Mouse (Mus musculus) MEL (cell line): ENCODE measurements around the gene Rnd1. TPM values are rescaled to one million over a fixed set of nuclear protein-coding genes. Genes with fewer than 3 reads are reported as not detected.

Experiments used
- DNase-seq: peaks from one replicate; pipeline ENCODE4 v3.0.0; 2011; ENCODE audit warnings: low read depth, low spot score
- H3K27ac ChIP-seq: 2 replicates; pipeline ENCODE4 v1.5.1; 2012; ENCODE audit warnings: low read depth, mild to moderate bottlenecking, control low read depth, low read length, moderate library complexity; ENCODE audit not compliant: control insufficient read depth
- H3K27me3 ChIP-seq, 2 experiments: fragments of 150-350 bp in 1 of 2; sonication (generic) in 1 of 2; 2 replicates each; pipeline ENCODE4 v1.6.1; 2012; ENCODE audit warnings: low read length in 2 of 2, mild to moderate bottlenecking in 2 of 2, improper control_type of control experiment in 1 of 2, moderate library complexity in 1 of 2; ENCODE audit not compliant: insufficient read depth in 2 of 2, control insufficient read depth in 1 of 2
- H3K36me3 ChIP-seq, 2 experiments: 2 replicates each; pipeline ENCODE4 v1.6.1; 2012 to 2014; ENCODE audit warnings: low read length in 2 of 2, improper control_type of control experiment in 1 of 2, inconsistent platforms in 1 of 2, mild to moderate bottlenecking in 1 of 2; ENCODE audit not compliant: insufficient read depth in 2 of 2, control insufficient read depth in 1 of 2
- H3K4me1 ChIP-seq, 2 experiments: fragments of 150-350 bp in 1 of 2; sonication (generic) in 1 of 2; 2 replicates each; pipeline ENCODE4 v1.6.1; 2012; ENCODE audit warnings: low read length in 2 of 2, improper control_type of control experiment in 1 of 2, mild to moderate bottlenecking in 1 of 2; ENCODE audit not compliant: insufficient read depth in 2 of 2, control insufficient read depth in 1 of 2
- H3K4me3 ChIP-seq, 2 experiments: fragments of 150-350 bp in 1 of 2; sonication (generic) in 1 of 2; 2 replicates each; pipeline ENCODE4 v1.5.1; 2012; ENCODE audit warnings: low read depth in 2 of 2, low read length in 2 of 2, mild to moderate bottlenecking in 2 of 2, moderate library complexity in 2 of 2, control low read depth in 1 of 2, improper control_type of control experiment in 1 of 2; ENCODE audit not compliant: control insufficient read depth in 1 of 2, insufficient read depth in 1 of 2
- H3K79me2 ChIP-seq: 2 replicates; pipeline ENCODE4 v1.6.1; 2012; ENCODE audit warnings: mild to moderate bottlenecking, low read length, moderate library complexity; ENCODE audit not compliant: control insufficient read depth, poor library complexity, insufficient read depth
- H3K9ac ChIP-seq: 2 replicates; pipeline ENCODE4 v1.6.1; 2012; ENCODE audit warnings: low read depth, mild to moderate bottlenecking, control low read depth, low read length, moderate library complexity; ENCODE audit not compliant: control insufficient read depth, poor library complexity, severe bottlenecking
- H3K9me3 ChIP-seq: fragments of 150-350 bp; sonication (generic); replicated peaks from 2 replicates; pipeline ENCODE4 v1.6.1; 2012; ENCODE audit warnings: mild to moderate bottlenecking, low read length, improper control_type of control experiment, moderate library complexity; ENCODE audit not compliant: insufficient read depth
- CHD1 ChIP-seq: IDR thresholded peaks from 2 replicates; pipeline ENCODE4 v1.6.1; 2012; ENCODE audit warnings: low read depth, mild to moderate bottlenecking, inconsistent platforms, low read length, improper control_type of control experiment
- E2F4 ChIP-seq: IDR thresholded peaks from 2 replicates; pipeline ENCODE4 v1.6.1; 2011; ENCODE audit warnings: low read depth, low read length, improper control_type of control experiment, borderline replicate concordance
- EP300 ChIP-seq, 2 experiments: IDR thresholded peaks; 2 replicates each; pipeline ENCODE4 v1.6.1; 2011; ENCODE audit warnings: improper control_type of control experiment in 2 of 2, low read length in 2 of 2, low read depth in 1 of 2, mild to moderate bottlenecking in 1 of 2
- GATA1 ChIP-seq: IDR thresholded peaks from 2 replicates; pipeline ENCODE4 v1.6.1; 2011; ENCODE audit warnings: low read depth, low read length, improper control_type of control experiment
- JUND ChIP-seq: IDR thresholded peaks from 2 replicates; pipeline ENCODE4 v1.6.1; 2011; ENCODE audit warnings: low read depth, mild to moderate bottlenecking, improper control_type of control experiment, low read length
- MAFK ChIP-seq: IDR thresholded peaks from 2 replicates; pipeline ENCODE4 v1.6.1; 2011; ENCODE audit warnings: low read depth, mild to moderate bottlenecking, low read length, improper control_type of control experiment, borderline replicate concordance
- MAZ ChIP-seq: IDR thresholded peaks from 2 replicates; pipeline ENCODE4 v1.6.1; 2012; ENCODE audit warnings: low read depth, mild to moderate bottlenecking, inconsistent platforms, low read length, improper control_type of control experiment
- MEF2A ChIP-seq: IDR thresholded peaks from 2 replicates; pipeline ENCODE4 v1.6.1; 2014; ENCODE audit warnings: low read depth, mild to moderate bottlenecking, inconsistent platforms, low read length, improper control_type of control experiment; ENCODE audit not compliant: poor library complexity, insufficient replicate concordance, severe bottlenecking; ENCODE audit errors: extremely low read depth
- MYB ChIP-seq: IDR thresholded peaks from 2 replicates; pipeline ENCODE4 v1.6.1; 2011; ENCODE audit warnings: mild to moderate bottlenecking, low read depth, low read length, improper control_type of control experiment
- POLR2A ChIP-seq, 2 experiments: IDR thresholded peaks; 2 replicates each; pipeline ENCODE4 v1.6.1; 2011 to 2012; ENCODE audit warnings: low read length in 2 of 2, mild to moderate bottlenecking in 2 of 2, control low read depth in 1 of 2, improper control_type of control experiment in 1 of 2, low read depth in 1 of 2, moderate library complexity in 1 of 2; ENCODE audit not compliant: control insufficient read depth in 1 of 2, insufficient read depth in 1 of 2, poor library complexity in 1 of 2
- RAD21 ChIP-seq: IDR thresholded peaks from 2 replicates; pipeline ENCODE4 v1.6.1; 2011; ENCODE audit warnings: mild to moderate bottlenecking, low read depth, low read length, improper control_type of control experiment
- SIN3A ChIP-seq: IDR thresholded peaks from 2 replicates; pipeline ENCODE4 v1.6.1; 2012; ENCODE audit warnings: low read length, improper control_type of control experiment, inconsistent platforms
- SMC3 ChIP-seq: IDR thresholded peaks from 2 replicates; pipeline ENCODE4 v1.6.1; 2011; ENCODE audit warnings: low read depth, low read length, improper control_type of control experiment
- UBTF ChIP-seq: IDR thresholded peaks from 2 replicates; pipeline ENCODE4 v1.6.1; 2012; ENCODE audit warnings: low read depth, mild to moderate bottlenecking, inconsistent platforms, low read length, improper control_type of control experiment, moderate library complexity, borderline replicate concordance; ENCODE audit not compliant: insufficient read depth
- USF1 ChIP-seq: IDR thresholded peaks from 2 replicates; pipeline ENCODE4 v1.6.1; 2014; ENCODE audit warnings: low read depth, mild to moderate bottlenecking, inconsistent platforms, low read length, improper control_type of control experiment, moderate library complexity
- ZC3H11A ChIP-seq: IDR thresholded peaks from 2 replicates; pipeline ENCODE4 v1.6.1; 2012; ENCODE audit warnings: low read depth, mild to moderate bottlenecking, inconsistent platforms, low read length, improper control_type of control experiment
- ZKSCAN1 ChIP-seq: IDR thresholded peaks from 2 replicates; pipeline ENCODE4 v1.6.1; 2012; ENCODE audit warnings: low read depth, mild to moderate bottlenecking, inconsistent platforms, low read length, improper control_type of control experiment, moderate library complexity
- ZMIZ1 ChIP-seq: IDR thresholded peaks from 2 replicates; pipeline ENCODE4 v1.6.1; 2012; ENCODE audit warnings: low read depth, mild to moderate bottlenecking, inconsistent platforms, low read length, improper control_type of control experiment, moderate library complexity
- polyA plus RNA-seq, 2 experiments: library from polyadenylated mRNA; stranded (reverse) in 1 of 2; unstranded in 1 of 2; fragments of >175 nt in 1 of 2; fragments of >200 nt in 1 of 2; gene quantifications; 2 replicates each; pipeline versions ENCODE4 v1.2.1 to v1.2.4; 2012; ENCODE audit warnings: low replicate concordance in 2 of 2, low read depth in 1 of 2; ENCODE audit not compliant: insufficient read length in 2 of 2, insufficient read depth in 1 of 2, missing spikeins in 1 of 2
- total RNA-seq: library from RNA; depleted of rRNA; stranded (reverse); fragments of 300-350 nt; gene quantifications from 2 replicates; pipeline ENCODE4 v1.2.3, GENCODE M21; 2012

Gene Rnd1
- total and polyA plus RNA-seq, 3 experiments: 5.5 to 6.0 TPM; not detected in 1

GRCm38 (mm10) chr15:98724441-98724840 lies 47.2 kb upstream of the Rnd1 start:
- H3K27me3 ChIP-seq: no peaks in the 10 kb centered on the region
- DNase-seq: no peak
- no peak overlapping the region for H3K9ac ChIP-seq
- H3K4me1 ChIP-seq: peaks cover 0 to 15% of the 10 kb centered on the region in 2 experiments; a peak in 2 of 4 replicates
- no peaks in the 10 kb centered on the region; a peak in 2 of 4 replicates for H3K36me3 ChIP-seq
- TF ChIP-seq SIN3A (no peak), POLR2A (IDR thresholded peaks at IDR 0.05; ENCODE audit: control insufficient read depth in 1 of 2, insufficient read depth in 1 of 2, low read depth in 1 of 2, low read length in 2 of 2, poor library complexity in 1 of 2) (peak in 1 of 2 experiments; percentile 1; a peak in 1 of 4 replicates), ZMIZ1 (no peak), RAD21 (no peak), GATA1 (no peak), MYB (no peak), ZC3H11A (no peak)
- H3K27ac ChIP-seq: no peak overlapping the region
- no peak overlapping the region for H3K4me3 ChIP-seq
- H3K9me3 ChIP-seq: no peaks in the 10 kb centered on the region
- peaks cover 11% of the 10 kb centered on the region for H3K79me2 ChIP-seq

- Histone ChIP-seq H3K4me1 (peaks cover 0 to 9% of the 10 kb centered on the region in 2 experiments; a peak in 1 of 4 replicates), H3K27ac (no peak overlapping the region), H3K27me3 (no peaks in the 10 kb centered on the region), H3K9ac (no peak overlapping the region), H3K79me2 (peaks cover 11% of the 10 kb centered on the region), H3K9me3 (no peaks in the 10 kb centered on the region), H3K4me3 (no peak overlapping the region), H3K36me3 (no peaks in the 10 kb centered on the region; a peak in 1 of 4 replicates)
- TF ChIP-seq E2F4: no peak
- TF ChIP-seq SMC3: no peak
- no peak for TF ChIP-seq ZC3H11A
- TF ChIP-seq MEF2A: no peak
- no peak for DNase-seq
These were observed 45.6 kb upstream of the Rnd1 start for GRCm38 (mm10) chr15:98722854-98723253.

DNA sequence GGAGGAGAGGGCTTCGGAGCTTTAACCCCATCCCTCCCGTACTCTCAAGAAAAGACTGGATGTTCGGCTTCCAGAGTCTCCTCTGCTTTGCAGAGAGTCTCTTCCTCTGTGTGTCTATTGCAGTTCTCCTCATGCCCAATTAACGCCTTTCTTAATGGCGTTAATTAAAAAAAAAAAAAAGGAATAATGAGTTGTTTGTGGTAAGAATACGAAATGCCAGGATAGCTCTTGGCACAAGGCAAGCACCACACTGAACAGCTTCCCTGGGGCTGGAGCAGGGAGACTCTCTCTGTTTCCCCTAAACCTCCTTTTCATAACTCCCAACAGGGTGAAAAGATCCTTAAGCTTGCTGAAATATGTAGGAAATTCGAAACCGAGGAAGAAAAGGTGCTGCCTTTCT lies 44.9 kb upstream of the Rnd1 start:
- Histone ChIP-seq H3K9me3 (no peaks in the 10 kb centered on the region), H3K79me2 (peaks cover 5% of the 10 kb centered on the region), H3K27ac (no peak overlapping the region), H3K36me3 (no peaks in the 10 kb centered on the region; a peak in 1 of 4 replicates), H3K4me3 (no peak overlapping the region), H3K9ac (no peak overlapping the region), H3K27me3 (no peaks in the 10 kb centered on the region; a peak in 1 of 4 replicates), H3K4me1 (peaks cover 0 to 9% of the 10 kb centered on the region in 2 experiments; a peak in 1 of 4 replicates)
- no peak for DNase-seq
- TF ChIP-seq EP300 (IDR thresholded peaks at IDR 0.05; ENCODE audit: low read depth in 1 of 2, low read length in 2 of 2) (no peak), MAFK (no peak), USF1 (no peak), MAZ (no peak), ZKSCAN1 (no peak), JUND (no peak), UBTF (no peak), CHD1 (no peak)
